Mouse (Mus musculus): ENCODE results near the gene Rpl23.

Rpl23 gene

DNA sequence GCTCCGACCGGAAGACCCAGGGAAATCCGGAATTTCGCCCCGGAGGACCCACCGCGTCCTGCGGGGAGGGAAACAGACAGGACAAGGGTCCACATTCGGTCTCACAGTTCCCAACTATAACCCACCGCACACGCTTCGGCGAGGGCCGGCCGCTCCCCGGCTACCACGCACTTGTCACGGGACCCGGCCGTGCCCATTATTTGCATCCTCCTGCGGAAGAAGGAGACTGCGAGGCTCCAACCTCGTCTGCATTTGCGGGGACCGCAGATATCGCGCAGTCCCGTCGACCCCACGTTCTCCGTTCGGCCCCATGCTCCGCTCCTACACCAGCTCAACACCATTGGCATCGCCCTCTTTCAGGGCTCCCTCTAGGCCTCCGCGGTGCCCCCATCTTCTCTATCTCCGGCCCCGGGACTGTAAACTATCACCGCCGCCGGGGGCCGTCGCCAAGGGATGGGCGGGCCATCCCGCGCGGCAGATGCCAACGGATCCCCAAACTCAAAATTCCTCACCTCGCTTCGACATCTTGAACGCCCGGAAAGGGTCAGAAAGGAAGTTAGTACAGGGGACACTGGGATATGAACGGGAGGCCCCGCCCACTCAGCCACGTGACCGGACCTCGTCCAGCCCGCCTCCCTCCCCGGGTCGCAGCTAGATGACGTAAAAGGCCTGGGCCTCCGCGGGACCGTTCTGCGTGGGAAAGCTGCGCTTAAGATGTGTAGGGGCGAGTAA, at the start of gene Rpl23:
Gene Rpl23 (minus strand): TSS at position 606 of the 732 bp plus-strand sequence.
- peak; percentile 100 for DNase-seq (ENCODE audit: low spot score in 2 of 2)

DNA sequence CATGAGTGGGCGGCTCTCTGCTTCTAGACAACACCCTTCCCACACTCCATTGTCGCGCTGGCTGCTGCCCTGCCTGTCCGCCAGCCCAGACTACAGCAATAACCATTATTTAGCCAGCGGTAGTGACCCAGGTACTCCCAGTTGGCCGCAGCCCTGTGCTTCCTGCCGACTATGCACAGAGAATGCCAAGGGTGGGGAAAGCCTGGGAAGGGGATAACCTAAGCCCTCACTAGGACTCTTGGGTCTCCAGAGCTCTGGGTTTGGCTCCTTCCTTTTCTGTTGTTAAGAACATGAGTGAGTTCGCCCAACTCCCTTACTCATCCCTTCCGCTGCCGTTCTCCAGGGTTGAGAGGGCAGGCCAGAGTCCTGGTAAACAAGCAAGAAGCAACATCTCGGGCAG, 49.8 kb upstream of the Rpl23 start:
- DNase-seq (ENCODE audit: low spot score in 2 of 2) = no peak

DNA sequence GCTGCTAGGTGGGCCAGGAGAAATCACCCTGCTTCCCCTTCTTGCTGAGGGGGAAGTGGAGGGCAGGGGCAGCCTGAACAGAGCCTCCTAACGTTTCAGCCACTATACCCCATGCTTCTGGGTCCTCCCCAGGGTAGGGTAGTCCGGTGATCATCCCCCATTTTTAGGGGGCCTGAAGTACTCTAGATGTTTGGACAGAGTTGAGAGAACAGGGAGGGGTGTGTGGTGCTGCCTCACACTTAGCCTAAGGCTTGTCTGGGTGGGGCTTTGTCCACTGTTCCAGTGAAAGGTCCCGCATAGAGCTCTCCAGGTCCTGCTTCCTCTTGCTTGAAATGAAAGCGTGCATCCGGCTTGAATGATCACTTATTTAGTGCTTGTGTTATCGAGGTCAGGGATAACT, 48.3 kb upstream of the Rpl23 start:
- DNase-seq (ENCODE audit: low spot score in 2 of 2) = no peak

DNA sequence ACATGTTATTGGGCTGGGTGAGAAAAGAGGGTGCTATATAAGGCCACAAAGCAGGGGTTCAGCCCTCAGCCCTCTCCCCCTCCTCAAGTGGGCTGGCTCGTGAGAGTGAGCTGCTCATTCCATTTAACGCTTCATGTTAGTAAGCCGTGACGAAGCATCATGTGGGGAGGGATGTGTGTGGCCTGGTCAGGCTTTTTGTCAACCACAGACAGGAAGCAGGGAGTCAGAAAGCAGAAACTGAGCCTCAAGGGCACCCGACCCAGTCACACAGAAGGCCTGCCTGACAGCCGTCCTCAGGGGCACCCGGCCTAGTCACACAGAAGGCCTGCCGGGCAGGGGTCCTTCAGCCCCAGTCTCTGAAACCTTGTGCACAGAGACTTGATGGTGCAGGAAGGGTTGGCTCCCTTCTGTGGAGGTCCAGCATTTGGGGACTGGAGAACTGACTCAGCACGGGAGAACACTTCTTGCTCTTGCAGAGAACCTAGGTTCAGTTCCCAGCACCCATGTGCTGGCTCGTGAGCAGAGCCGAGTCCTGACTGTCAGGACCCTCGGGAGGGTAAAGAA, 47.8 kb upstream of the Rpl23 start:
- DNase-seq (ENCODE audit: low spot score in 2 of 2) = no peak

DNA sequence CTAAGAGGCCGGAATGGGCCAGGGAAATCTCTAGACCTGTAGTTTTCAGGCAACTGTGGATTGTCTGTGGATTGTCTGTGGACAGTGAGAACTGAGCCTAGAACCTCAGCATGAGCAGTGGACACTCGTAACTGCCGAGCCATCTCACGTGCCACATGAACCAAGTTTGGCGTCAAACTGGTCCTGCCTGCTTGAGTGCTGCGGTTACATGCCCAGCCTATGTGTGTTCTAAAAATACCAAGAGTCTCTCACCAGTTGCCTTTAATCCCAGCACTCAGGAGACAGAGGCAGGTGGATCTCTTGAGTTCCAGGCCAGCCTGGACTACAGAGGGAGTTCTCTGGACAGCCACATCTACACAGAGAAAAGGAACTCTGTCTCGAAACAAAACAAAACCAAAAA, 47.1 kb upstream of the Rpl23 start:
- no peak for DNase-seq (ENCODE audit: low spot score in 2 of 2)

DNA sequence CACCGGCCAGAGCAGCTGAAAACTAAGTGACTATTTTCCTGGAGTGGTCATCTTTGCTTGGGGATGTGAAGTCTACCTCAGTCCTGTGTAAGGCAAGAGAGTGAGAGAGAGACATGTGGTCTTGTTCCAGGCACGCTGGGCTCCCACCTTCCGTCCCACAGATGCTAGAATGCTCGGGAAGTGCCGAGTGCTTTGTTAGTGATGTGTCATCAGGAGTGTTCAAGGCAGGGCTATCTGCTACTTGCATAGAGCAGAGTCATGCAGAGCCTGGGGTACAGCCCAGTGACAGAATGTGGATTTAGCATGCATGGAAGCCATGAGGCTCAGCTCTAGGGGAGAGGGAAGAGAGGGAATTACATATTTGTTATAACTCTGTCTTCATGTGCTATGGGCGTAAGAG, 45.4 kb upstream of the Rpl23 start:
- no peak for DNase-seq (ENCODE audit: low spot score in 2 of 2)

DNA sequence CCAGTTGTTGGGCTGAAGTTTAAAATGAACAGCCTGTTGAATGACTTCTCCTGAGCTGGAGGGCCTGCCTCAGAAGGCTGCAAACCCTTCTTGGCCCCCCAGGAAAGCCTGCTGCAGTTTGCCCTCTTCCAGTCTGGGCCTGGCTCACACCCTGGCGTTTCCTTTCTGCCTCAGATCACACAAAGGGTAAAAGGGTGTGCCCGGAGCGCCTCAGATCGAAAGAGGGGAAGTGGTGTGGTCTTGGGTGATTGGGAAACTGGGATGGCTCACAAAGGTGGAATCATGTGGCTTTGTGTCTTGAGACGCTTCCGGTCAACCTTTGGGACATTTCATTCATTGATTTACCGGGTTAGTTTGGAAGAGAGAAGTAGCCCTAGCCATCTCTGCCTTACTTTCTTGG, 44.2 kb upstream of the Rpl23 start:
- no peak for DNase-seq (ENCODE audit: low spot score in 2 of 2)

DNA sequence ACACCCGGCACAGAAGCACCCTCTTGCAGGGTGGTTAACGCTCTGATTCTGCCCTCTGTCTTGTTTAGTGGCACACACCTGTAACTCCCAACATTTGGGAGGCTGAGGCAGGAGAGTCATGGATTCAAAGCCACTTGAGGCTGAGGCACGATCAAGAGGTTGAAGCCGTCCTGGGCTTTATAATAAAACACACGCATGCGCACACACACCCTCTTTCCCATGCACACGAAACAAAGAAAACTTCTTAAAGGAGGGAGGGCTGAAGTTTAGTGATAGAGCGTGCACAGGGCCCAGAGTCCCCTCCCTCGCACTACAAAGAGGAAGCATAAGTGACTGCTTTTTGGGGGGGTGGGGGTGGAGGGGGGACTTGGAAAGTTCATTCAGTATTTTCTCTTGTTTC, 43.7 kb upstream of the Rpl23 start:
- no peak for DNase-seq (ENCODE audit: low spot score in 2 of 2)

DNA sequence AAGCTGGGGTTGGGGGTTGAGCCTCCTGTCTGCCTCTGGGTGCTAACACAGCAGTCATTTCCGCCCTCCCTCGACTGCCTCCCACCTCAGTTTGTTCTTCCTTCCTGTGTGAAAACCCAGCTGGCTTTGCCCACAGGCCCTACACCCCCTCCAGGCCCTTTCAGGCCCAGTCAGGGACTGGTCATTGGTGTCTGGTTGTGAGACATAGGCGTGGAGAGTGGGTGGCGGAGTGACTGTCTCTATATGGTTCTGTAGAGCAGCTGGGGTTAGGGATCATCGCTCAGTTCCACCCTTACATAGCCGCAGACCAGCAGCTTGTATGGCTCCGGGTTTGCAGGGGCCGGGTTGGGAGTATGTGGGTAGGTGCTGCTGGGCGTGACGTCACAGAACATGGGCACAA, 43.1 kb upstream of the Rpl23 start:
- peak in 1 of 2 experiments; percentile 30 for DNase-seq (ENCODE audit: low spot score in 2 of 2)

DNA sequence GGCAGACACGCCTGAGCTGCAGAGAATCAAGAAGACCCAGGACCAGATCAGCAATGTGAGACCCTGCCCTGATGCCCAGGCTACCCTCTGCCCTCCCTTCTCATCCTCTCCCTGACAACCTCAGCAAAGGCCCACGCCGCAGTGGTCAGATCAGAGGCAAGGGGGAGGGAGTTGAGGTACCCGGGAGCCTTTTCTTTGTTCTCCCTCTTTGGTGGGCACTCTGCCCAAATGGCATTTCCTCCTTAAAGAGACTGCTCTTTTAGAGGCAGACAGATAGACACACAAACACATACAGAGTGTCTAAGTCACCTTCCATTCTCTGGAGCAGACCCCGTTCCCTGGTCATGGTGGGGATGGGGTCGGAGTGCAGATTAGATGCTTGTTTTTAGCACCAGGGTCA, 42.7 kb upstream of the Rpl23 start:
- no peak for DNase-seq (ENCODE audit: low spot score in 2 of 2)

DNA sequence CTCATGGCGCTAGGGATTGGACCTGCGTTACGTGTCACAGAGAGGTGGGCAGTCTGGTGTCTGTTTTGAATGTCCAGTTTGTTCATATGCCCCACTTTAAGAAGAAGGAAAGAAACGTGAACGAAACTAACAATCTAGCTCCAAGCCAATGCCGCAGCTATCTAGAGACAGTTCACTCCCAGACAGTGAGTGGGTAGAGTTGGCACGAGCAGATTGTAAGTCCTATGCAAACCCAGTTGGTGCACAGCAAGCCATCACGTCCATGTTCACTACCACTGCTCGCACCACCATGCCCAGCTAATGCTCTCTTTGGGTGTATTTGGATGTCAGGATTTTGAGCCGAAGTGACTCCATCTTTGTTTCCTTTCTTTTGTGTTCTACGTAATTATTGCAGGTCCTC, 41.9 kb upstream of the Rpl23 start:
- no peak for DNase-seq (ENCODE audit: low spot score in 2 of 2)

DNA sequence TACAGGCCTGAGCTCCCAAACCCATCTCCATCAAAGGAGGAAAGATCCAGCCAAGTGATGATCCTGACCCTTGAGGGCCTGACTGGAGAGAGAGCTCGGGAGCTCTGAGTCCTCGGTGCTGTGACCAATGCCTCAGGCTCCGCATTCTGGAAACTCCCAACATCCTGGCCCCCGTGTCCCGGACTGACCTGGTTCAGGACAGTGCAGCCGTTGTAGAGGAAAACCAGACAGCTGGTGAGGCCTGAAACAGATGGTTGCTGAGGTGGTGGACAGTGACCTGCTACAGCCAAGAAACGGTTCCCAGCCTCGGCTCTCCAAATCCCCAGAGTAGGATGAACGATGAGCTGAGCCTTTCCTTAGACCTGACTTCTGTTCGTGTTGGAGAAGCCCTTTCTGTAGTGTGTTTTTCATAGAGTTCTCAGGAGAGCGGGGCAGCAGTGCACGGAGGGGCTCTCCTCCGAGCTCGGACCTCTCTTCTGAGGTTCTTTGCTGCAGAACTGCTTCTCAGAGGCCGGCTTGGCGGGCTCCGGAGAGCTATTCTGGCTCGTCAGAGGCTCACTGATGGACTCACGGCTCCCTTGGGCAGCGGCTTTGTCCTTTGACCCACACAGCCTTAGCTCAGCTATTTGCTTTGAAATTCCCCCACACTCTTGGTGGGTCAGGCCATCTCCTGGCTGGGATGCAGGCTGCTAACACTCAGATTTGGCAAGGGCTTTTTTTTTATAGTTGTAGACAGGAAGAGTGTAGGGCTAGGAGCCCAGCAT, 40.8 kb upstream of the Rpl23 start:
- no peak for DNase-seq (ENCODE audit: low spot score in 2 of 2)

DNA sequence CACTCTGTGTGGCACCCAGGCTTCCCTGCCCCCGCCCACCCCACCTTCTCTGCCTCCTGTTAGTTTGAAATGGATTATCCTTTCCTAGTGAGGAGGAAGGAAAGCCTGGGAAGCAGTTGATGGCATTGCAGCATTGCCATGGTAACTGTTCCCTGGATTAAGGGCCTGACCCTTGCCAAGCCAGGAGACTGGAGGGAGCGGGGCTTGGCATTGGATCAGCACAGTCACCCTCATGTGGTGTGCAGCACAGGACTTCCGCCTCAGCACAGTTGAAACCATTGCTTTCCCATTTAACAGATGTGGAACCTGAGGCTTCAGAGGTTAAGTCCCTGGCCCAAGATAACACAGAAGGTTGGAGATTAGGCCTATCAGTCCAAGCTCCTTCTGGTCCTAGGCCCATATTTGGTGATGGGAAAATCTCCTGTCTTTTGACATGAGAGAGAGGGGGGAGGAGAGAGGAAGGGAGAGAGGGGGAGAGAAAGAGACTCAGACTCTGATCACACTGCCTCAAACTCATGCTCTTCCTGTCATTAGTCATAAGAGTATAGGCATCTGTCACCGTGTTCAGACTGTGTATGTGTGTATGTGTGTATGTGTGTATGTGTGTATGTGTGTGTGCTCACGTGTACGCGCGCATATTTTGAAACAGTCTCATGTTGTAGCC, 39.3 kb upstream of the Rpl23 start:
- no peak for DNase-seq (ENCODE audit: low spot score in 2 of 2)

DNA sequence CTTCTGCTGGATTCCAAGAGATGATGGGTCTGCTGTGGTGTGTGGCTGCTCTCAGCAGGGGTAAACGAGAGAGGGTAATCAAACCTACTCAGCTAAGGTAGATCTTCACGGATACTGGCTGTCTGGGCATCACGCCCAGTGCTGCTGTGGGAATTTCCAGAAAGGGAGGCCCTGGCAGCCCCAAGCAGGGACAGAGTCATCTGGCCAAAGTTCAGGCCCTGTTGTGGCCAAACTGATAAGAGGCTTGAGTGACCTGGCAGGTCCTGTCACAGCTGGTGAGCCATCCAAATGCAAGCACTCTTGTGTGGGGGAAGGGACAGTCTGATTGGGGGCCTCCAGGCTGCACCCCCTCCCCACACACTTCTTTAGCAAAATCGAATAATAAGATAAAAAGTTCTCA, 38.6 kb upstream of the Rpl23 start:
- no peak for DNase-seq (ENCODE audit: low spot score in 2 of 2)

DNA sequence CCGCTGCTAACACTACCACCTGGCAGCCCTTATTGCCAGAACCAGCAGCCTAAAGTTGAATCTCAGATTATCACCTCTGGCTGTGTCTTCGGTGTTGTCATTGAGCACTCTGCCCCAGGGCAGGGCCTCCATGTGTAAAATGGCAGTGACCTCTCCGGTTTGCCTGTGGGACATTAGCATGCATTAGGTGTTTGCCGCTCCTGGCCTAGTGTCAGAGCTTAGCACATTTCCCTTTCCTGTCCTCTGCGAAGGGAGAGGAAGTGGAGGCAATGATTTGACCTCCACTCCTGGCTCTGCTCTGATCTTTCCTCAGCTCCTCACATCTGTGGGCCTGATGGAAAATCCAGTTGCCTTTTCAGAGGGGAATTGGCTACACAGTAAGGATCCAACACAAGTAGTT, 37.7 kb upstream of the Rpl23 start:
- DNase-seq (ENCODE audit: low spot score in 2 of 2) = no peak

DNA sequence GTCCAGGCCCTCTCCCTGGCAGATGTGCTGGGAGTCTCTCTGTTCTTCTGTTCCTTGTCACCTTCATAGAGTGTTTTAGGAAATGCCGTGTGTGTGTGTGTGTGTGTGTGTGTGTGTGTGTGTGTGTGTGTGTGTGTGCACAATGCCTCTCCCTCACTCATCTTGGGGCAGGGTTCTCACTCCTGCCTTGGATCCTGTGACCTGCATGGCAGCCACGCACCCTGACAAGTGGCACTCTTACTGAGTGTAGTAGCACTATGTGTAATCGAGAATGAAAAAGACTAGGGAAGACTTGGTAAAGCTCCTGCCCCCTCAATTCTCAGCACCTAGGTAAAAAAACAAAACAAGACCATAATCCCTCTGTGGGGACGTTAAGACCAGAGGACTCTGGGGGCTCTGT, 36.9 kb upstream of the Rpl23 start:
- DNase-seq (ENCODE audit: low spot score in 2 of 2) = no peak

DNA sequence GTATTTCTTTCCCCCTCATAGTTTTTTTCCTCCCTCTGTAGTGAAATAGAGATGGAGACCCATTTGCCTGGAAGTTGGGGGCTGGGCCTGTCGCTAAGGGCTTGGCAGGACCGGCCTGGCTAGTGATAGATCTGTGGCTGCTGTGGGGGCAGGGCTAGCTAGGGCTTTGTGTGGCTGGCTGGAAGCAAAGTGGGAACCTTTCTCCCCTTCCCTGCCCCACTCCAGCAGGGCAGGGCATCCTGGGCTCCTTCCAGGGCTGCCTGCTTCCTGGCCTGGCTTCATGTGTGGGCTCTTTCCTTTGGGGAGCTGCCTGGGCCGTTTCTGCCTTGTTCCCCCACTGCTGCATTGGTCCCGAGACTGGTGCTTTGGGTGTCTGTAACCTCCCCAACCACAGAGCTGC, 36.3 kb upstream of the Rpl23 start:
- no peak for DNase-seq (ENCODE audit: low spot score in 2 of 2)

DNA sequence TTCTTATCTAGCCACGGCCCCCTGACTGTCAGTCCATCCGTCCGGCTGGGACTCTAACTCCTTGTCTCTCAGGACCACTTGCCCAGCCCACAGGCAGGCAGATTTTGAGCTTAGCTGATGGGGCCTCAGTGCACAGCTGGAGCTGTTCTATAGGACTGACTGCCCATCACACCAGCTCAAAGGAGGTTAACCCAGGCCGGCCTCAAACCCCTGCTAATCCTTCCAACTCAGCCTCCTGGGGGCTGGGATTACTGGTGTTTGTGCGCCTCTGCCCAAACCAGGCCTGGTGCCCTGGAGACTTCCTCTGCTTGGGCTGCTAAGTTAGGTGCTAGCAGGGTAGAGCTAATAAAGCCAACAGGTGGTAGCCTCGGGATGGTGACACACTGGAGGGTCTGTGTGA, 35.8 kb upstream of the Rpl23 start:
- DNase-seq (ENCODE audit: low spot score in 2 of 2) = no peak

DNA sequence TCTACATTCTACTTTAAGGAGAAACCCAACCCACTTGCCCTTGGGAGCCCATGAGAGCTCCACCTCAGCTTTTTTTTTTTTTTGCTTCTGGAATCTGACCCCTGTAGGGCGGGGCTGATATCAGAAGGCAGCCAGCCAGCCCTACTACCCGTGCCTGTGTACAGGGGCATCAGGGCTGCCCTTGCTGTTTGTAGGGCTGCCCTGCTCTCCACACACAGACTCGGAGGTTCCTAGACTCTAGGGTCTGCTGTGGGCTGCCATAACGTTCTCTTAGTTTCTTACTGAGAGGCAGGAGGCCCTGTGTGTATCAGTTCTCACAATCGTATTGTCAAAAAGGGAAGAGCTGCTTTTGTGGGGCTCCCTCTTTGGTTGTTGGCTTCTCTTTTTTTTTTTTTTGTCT, 35.1 kb upstream of the Rpl23 start:
- DNase-seq (ENCODE audit: low spot score in 2 of 2) = no peak

DNA sequence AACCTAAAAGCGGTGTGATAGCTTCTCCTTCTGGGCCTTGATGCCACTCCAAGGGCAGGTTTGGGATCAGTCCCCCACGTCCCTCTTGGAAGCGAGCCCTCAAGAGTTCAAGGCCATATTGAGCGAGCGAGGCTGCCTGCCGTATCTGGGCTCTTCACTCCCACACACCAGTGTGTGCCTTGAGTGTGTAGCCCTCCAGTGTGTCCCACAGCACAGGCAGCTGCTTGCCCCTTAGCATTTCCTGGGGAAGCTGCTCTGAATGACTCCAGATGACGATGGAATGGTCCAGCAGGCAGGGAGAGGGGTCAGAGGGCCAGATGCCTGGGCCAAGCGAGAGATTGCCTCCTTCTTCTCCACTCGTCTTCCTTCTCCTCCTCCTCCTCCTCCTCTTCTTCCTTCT, 34.7 kb upstream of the Rpl23 start:
- no peak for DNase-seq (ENCODE audit: low spot score in 2 of 2)

DNA sequence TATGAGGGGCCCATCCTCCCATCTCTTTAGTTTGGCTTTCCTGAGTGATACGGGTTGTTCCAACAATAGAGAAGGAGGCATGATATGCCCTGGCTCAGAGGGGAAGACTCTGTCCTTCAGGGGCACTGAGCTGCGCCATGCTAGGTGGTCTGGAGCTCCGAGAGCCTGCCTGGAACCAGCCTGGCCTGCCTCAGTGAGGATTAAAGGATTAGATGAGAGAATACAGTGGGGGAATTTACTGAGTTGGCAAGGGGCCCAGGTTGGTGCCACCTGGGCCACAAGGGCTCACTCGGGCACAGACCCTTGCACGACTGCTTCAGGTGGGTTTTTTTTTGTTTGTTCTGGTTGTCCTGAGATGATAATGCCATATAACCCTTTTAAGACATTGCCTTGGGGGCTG, 33.9 kb upstream of the Rpl23 start:
- DNase-seq (ENCODE audit: low spot score in 2 of 2) = no peak

DNA sequence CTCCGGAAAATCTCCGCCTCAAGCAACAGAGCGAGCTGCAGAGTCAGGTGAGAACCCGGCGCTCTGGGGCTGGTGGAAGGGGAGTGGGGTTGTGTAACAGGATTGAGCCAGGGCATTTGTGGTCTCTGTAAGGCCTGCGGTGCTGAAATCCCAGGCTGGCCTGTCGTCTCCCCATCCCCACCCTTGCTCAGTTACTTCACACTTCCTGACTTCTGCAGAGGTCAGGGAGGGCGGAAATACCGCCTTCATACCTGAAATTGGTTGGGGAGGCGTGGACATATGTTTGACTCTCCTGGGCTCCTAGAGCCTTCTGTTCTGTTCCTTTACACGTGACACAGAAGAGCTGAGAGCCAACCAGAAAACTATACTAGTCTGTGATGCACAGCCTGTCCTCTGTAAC, 33.5 kb upstream of the Rpl23 start:
- no peak for DNase-seq (ENCODE audit: low spot score in 2 of 2)
